Mouse (Mus musculus) sigmoid colon, adult 10 weeks (tissue): ENCODE results near the gene Hipk2. TPM values are rescaled to one million over a fixed set of nuclear protein-coding genes. Genes with fewer than 3 reads are reported as not detected.

Experiments
- polyA plus RNA-seq: library from polyadenylated mRNA; stranded (reverse); fragments of 350-450 nt; fragmentation: Illumina TruSeq; extraction: RNeasy Lipid Tissue Mini Kit (QIAGEN cat#74804); gene quantifications from one replicate; pipeline ENCODE4 v1.2.3, GENCODE M21; 2014; ENCODE audit warnings: low read depth, low replicate concordance

Gene Hipk2
- 16.1 TPM for polyA plus RNA-seq

DNA sequence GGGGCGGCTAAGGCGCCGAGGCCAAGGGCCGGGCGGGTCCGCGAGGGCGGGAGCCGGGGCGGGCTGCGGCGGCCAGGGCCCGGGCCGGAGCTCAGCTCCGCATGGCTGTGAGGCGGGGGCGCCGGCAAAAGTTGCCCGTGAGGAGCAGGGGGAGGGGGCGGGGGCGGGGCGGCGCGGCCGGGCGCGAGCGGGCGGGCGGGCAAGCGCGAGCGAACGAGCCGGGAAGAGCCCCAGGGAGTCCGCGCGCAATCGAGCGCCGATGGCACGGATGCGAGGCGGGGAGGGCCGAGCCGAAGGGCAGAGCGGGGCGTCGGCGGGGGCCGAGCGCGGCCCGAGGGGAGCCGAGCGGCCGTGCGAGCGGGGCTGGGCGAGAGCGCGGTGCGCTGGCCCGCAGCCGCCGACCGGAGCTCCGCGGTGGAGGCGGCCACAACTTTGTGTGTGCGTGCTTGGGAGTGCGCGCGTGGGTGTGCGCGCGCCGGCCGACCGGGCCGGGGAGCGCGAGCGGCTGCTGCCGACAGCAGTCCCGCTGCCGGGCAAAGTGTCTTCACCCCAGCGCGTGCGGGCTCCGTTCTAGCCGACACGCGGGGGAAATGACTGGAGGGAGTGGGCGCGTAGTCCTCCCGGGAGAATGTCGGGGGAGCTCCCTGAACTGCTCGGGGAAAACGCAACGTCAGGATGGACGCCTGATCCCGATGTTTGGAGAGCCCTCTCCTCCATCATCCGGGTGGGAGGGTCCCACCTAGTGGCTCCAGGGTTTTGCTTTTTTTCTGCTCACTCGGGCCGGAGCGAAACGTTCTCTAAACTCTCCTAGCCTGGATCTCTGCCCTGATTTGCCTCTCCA lies at the start of gene Hipk2:
Gene Hipk2 (minus strand): TSS at position 95 of the 841 bp plus-strand sequence.

DNA sequence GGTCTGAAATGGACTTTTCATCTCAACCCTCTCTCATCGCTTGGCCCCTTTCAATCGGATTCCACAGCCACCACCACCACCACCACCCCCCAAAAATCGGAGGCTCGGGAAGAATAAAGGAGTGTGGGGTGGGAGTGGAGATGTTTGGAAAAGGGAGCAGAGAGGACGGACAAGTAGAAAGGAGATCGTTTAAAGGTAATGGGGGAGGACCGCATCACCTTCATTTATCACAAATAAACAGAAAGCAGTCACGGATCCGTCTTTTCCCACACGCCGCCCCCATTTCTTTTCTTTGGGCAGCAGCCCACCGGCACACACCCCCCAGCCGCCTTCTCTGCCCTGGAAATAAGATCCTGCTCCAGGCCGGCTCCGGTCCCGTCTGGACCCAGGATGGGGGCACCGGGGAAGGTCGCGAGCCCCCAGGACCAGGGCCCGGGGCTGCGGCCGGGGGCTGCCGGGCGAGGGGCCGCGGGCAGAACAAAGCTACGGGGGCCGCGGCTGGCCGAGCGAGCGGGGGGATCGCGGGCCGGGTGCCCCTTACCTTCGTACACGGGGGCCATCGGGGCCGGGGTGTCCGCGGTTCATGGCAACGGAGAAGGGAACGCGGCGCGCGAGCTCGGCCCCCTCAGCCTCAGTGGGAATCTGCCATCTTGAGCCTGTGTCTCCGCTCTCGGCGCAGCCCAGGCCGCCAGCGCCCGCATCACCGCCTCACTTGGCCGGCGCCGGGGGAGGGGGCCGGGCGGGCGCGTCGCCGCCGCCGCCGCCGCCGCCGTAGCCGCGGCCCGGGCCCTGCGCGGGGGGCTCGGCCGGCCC lies 501 bp downstream of the Hipk2 start, which contains the start of gene Tbxas1:
Gene Tbxas1 (plus strand): TSS at position 147 of the 813 bp plus-strand sequence.

DNA sequence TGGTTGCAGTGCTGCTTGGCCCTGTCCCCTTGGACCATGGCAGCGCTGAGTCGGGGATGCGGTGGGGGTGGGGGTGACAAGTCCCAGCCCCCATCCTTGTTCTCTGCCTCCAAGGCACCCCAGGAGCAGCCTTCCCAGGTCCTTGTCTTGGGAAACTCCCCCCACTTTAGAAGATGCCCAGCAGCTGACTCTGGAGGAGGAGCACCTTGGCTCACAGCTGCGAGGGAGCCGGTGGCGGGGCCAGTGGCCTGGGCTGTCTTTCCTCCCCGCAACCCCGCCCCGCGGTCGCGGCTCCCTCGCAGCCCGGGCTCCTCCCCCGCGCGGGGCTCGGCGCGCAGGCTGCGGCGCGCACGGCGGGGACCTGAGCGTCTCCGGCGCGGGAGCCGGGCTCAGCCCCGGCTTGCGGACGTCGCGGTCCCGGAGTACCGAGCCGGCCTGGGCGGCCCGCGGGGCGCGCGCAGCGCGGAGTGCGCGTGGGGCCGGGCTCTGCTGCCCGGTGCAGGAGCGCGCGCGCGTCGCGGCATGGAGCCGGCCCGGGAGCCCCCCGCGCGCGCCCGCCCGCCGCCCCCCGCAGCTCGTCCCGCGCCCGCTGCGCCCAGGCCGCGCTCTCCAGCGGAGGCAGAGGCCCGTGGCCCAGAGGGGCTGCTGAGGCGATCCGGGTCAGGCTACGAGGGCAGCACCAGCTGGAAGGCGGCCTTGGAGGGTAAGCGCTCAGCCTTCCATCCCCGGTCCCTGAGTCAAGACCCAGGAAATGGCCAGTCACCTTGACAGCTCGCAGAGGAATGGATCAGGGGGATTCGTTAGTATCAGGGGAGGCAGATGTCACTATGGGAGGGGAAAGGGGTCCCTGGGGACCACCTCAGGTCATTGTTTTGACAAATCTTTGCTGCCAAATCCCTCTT lies 213.0 kb downstream of the Hipk2 start, which contains the start of gene Clec2l:
Gene Clec2l (plus strand): TSS at position 356 of the 902 bp plus-strand sequence.

Other genes with a start within 250 kb of the Hipk2 start
- 0.13 TPM for gene Klrg2, start 238.9 kb downstream of the Hipk2 start, polyA plus RNA-seq
- not detected for gene Clec2l, start 213.1 kb downstream of the Hipk2 start, polyA plus RNA-seq
- gene Tbxas1, start 761 bp downstream of the Hipk2 start, polyA plus RNA-seq = 2.4 TPM
- 141 TPM for gene Parp12, start 242.2 kb upstream of the Hipk2 start, polyA plus RNA-seq